Mouse (Mus musculus) mesoderm, embryonic 11.5 days (tissue): ENCODE measurements around the gene Lcn3.
"Not testable (repeated sequence)": the region's sequence is repeated elsewhere in the genome, so short reads cannot be mapped to it uniquely, and the experiment has no call there.

Experiments
- DNase-seq: peaks from one replicate; pipeline ENCODE4 v3.0.0-alpha.2; 2012; ENCODE audit warnings: low read depth, low spot score

The Lcn3 gene

DNA sequence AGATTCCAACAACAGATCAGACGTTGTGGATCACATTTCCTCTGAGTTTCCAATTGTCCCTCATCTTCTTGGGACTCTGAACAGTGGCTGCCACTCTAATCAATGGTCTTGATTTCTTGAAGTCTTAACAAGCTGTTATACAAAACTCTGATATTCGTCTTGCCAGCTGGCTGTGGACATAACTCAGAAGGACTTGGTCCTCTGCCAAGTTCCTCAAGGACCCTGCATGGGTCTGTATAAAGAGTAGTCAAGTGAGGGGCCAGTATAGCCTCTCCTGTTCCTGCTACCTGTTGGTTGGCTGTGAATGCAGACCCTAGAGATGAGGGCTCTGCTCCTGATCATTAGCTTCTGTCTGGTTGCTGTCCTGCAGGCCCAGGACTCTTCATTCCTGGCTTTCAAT is at the start of gene Lcn3:
Gene Lcn3 (plus strand): TSS at position 301 of the 400 bp plus-strand sequence.
- no peak for DNase-seq

DNA sequence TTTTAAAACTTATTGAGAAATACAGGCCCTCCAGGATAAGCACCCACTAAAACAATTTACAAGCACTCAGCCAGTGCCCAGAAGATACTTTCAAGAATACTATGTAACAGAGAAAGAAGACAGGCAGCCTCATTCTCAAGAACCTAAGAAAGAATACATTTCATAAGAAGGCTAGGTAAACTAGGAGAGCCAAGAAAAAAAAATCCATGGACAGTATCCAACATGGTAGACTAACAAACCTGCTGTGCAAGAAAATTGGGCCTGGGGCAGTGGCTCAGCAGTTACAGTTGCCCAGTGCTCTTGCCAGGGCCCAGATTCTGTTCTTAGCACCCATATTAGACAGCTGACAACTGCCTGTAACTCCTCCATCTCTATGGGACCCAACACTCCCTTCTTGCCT is 48.1 kb upstream of the Lcn3 start:
- DNase-seq = no peak

DNA sequence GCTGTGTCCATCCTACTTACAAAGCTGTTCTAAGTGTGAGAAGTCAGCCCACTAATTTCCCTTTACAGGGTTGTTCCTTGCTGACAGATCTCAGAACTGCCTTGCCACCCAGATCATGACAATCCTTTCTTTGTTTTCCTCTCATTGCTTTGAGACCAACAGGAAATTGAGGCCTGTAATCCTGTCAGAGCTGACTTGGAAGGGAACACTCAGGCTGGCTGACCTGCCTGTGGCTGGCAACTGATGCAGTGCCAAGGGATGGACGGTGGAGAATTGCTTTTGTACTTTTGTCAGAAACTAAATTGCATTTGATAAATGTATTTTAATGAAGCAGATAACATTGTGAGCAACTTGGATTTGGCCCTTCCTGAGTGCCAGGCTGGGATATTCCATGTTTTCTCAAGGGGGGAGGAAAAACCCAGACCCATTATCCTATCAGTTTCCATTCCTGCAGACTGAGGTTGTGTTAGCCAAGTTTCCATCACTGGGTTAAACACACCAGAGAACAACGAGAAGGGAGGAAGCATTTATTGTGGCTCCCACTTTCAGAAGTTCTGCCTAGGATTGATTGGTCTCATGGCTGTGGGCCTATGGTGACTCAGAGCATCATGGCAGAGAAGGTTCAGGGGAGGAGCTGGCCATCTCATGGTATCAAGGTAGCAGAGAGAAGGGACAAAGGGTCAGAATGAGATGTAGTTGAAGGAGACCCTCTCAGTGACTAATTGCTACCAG is 32.0 kb upstream of the Lcn3 start:
- DNase-seq = no peak

DNA sequence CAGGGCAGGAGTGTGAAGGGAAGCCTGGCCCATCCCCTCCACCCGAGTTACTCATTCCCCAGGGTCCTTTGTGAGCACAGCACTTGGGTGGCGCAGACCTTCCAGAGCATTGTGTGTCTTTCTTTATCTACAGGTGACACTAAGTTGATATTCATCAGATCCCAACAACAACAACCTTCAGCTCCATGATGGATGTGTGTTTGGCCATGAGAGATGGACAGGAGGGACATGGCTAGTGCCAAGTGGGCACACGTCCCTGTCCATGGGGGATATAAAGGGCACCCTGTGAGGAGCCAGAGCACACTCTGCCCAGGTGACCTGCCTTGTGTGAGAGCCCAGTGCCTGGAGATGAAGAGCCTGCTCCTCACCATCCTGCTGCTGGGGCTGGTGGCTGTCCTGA is 28.7 kb upstream of the Lcn3 start, which contains the start of gene Obp2b:
Gene Obp2b (plus strand): TSS at position 301 of the 400 bp plus-strand sequence.
- not testable (repeated sequence) for DNase-seq

DNA sequence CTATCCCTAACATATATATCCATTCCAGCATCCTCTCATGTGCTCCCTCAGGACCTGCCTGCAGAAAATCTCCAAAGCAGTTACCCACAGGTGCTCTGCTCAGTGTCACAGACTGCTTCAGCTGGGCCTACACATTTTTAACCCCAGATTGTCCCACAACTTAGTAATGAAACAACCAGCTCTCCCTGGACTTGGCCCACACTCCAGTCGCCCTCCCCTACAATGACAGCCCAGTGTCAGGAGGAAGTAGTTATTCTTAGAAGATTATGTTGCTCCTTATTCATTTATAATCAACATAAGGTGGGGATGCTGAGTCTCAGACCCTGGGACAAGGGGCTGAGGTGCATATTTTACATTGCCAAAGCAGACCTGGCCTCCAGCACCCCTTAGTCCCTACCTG is 23.7 kb upstream of the Lcn3 start:
- no peak for DNase-seq

DNA sequence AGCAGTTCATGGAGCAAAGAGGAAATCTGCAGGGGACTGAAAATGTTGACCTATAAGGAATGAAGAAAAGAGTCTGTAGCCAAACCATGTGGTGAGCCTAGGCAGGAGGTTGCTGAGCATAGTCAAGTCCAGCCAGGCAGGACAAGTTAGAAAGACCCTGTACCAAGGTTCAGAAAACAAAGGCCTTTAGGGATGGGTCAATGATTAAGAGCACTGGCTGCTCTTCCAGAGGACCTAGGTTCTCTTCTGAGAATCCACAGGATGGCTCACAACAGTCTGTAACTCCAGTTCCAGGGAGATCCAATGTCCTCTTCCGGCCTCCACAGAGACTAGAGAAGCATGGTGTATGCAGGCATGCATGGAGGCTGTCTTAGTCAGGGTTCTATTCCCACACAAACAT is 11.2 kb upstream of the Lcn3 start:
- DNase-seq = no peak

DNA sequence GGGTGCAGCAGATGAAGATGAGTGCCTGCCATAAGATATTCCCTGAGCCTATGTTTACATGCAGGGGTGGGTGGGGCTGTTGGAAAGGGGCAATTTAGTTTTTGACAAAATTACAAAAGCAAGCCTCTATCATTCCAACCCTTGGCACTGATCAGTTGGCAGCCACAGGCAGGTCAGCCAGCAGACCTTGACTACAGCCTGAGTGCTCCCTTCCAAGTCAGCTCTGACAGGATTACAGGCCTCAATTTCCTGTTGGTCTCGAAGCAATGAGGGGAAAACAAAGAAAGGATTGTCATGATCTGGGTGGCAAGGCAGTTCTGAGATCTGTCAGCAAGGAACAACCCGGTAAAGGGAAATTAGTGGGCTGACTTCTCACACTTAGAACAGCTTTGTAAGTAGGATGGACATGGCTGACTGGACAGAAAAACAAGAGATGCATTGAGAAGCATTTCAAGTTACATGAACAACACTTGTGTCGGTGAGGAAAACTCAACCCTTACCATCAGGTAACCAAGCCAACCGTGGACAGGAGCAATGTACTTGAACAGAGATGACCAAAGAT is 7.2 kb upstream of the Lcn3 start:
- DNase-seq = no peak

- no peak for DNase-seq
Observed at GRCm38 (mm10) chr2:25767764-25768163, 2.4 kb downstream of the Lcn3 start.

- no peak for DNase-seq
Observed at GRCm38 (mm10) chr2:25773507-25773906, 8.1 kb downstream of the Lcn3 start.

DNA sequence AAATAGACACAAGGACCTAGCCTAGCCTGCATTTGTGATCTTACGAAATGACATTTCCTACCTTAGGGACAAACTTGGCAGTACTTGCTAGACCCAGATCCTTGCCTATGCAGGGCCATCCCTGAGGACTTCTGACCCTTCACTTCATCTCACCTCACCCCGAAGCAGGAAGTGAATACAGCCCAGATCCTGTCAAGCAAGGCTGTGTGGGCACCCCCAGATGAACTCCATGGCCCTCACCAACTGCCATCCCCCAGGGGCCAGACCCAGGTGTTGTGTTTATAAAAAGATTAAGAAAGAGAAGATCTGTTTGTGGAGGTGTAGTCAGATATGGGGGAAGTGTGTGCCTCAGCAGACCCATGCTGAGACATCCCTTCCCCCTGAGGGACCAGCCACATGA is 9.3 kb downstream of the Lcn3 start:
- no peak for DNase-seq

GRCm38 (mm10) chr2:25775991-25776390 is 10.6 kb downstream of the Lcn3 start:
- no peak for DNase-seq

GRCm38 (mm10) chr2:25776717-25777116 is 11.3 kb downstream of the Lcn3 start, which contains the start of gene Lcn11:
Gene Lcn11 (plus strand): TSS chr2:25777017.
- no peak for DNase-seq

DNA sequence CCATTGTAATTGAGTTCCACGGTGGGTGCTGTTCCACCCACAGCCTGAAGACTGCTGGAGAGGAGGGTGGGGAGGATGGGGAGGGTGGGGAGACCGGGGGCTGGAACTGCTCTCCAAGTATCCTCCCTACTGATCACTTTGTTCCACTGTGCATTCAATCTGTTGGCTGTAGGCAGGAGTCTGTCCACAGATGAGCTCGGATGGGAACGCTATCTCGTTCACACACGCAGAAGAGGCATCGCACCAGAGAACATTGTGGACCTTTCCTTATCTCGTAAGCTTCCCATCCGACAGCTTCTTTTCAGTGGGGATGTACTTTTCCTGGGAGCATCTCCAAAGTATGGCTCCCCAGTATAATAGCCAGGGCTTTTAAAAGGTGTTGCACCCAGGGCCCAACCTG is 13.7 kb downstream of the Lcn3 start:
- DNase-seq = no peak

DNA sequence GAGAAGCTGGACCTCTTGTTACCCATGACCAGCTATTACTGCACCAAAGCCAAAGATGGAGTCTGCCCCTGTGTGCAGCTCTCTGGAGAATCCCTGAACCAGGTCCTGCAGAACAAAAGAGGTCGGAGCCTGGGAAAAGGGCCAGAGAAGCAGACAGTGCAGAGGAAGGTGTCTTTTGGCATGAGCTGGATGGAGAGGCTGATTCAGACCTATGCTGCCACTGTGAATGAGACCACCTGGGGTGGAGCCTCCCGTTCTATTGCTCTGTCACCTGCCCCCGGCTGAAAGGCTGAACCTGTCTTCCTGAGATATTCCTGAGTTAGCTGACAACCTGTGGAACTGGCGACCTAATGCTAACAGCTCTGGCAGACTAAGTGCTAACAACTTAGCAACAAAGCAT is 15.6 kb downstream of the Lcn3 start:
- DNase-seq = no peak

- DNase-seq = no peak
Observed at GRCm38 (mm10) chr2:25781957-25782356, 16.6 kb downstream of the Lcn3 start, which contains the start of gene Gm13539. Gene Gm13539 (plus strand): TSS chr2:25782257.

DNA sequence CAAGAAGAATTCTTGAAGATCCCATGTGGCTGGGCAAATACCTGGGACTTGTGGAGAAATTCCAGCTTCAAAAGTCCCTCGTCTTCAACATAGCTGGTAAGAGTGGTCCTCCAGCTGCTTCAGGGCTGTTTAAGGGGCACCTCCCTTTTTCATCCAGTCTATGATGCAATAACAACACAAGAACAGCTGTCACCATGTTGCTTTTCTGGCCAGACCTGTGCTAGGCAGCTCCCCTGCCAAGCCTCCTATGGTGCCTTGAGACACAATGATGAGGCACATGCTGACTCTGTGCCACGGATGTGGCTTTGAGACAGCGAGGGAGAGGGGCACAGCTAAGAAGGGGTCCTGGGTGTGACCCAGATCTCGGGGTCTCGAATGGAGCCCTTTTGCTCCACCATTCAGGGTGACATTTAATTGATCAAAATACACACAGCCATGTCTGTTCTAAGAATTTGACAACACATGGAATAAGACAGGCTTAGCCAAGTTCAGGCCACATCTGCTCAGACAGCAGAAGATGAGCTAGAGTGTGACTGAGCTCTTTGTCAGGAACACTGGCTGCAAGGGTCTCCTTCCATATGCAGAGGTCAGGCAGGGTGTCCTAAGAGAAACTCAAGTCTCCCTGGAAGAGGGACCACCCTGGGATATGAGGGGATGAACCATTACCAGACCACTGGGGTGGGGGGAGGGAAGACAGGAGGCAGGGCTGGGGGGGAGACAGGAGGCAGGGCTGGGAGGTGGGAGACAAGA is 20.4 kb downstream of the Lcn3 start:
- DNase-seq = peak; percentile 32

DNA sequence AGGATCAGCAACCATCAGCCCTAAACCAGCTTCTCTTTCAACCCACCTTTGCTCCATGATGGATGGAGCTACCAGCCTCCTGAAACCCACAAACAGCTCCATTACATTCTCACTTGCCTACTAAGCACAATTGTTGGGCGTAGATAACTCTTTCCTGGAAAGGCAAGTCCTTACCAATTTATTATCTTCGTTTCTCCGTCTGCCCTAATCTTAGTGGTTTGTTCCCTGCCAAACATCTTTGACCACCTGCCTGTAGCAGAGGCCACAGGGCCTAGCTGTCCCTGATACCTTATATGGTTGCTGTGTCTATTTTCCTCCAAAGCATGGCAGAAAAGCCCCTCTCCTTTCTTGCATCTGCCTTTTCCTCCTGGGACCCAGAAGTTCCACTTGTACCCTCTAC is 23.7 kb downstream of the Lcn3 start:
- no peak for DNase-seq

- DNase-seq = no peak
Observed at GRCm38 (mm10) chr2:25797635-25798034, 32.3 kb downstream of the Lcn3 start.

- no peak for DNase-seq
Observed at GRCm38 (mm10) chr2:25798065-25798464, 32.7 kb downstream of the Lcn3 start.

DNA sequence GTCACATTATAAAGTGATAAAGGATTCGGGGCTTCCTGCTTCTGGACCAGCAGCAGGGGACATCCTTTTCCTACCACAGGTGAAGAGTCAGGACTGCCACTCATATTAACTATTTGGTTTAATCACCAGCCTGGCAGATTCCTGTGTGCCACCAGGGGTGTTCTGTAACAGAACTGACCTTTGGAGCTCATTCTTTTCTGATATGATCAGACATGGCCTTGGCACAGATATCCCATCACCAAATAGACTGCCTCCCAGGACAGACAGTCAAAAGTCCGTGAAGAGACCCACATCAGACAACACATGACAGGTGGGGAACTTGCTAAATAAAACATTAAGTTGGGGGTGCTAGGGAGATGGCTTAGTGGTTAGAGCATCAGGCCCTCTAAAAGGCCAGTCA is 46.3 kb downstream of the Lcn3 start:
- DNase-seq = no peak

- no peak for DNase-seq
Observed at GRCm38 (mm10) chr2:25813364-25813763, 48.0 kb downstream of the Lcn3 start.

DNA sequence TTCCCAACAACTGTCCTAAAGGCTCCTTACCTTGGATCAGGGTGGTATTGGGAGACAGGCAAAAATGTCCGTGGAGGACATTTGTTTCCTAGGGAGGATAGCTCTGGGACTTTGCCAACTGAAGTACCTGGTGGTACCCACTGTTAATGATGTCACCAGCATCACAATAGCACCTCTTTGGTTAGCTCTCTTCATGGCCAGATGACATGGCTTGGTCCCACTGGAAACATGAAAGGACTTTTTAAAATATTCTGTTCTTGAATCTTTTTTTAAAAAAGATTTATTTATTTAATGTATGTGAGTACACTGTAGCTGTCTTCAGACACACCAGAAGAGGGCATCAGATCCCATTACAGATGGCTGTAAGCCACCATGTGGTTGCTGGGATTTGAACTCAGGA is 50.4 kb downstream of the Lcn3 start, which contains the start of gene Glt6d1:
Gene Glt6d1 (minus strand): TSS at position 101 of the 400 bp plus-strand sequence.
- DNase-seq = not testable (repeated sequence)
